Mouse (Mus musculus): ENCODE data around the gene Plxna1.

Gene Plxna1

DNA sequence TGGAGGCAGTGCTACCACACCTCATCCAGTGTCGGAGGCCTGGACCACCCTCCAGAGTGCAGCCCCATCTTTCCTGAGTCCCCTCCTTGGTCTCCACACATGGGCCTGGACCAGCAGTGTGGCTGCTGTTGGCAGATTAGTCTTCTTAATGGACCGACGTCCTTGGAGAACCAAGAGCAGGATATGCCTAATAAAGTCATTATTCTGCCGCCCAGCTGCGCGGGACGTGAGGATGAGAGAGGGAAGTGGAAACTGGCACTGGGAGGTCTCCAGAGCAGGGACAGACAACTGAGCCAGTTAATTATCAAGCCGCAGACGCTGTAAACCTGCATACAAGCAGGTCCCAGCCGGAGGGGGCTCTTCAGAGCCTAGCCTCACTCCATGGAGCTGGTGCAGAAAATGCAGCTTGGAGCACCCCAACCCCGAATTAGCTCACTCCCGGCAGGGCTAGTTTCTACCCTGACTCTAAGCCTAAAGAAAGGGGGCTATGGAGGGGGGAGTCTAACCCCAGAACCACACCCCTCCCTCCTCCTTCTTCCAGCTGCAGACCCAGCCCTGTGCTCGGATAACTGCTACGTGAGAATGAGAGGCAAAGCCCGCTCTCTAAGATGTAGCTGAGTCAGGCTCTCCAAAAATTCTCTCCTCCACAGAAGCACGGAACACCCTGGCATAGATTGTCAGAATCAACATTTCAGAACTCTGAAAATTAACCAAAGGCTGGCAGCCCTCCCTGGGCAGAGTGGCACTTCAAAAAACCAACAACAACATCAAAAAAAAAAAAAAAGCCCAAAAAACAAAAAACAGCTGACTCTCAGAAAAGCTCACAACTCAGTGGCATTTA lies 80.7 kb downstream of the Plxna1 start:
- DNase-seq (ENCODE audit: low read depth), result no peak

DNA sequence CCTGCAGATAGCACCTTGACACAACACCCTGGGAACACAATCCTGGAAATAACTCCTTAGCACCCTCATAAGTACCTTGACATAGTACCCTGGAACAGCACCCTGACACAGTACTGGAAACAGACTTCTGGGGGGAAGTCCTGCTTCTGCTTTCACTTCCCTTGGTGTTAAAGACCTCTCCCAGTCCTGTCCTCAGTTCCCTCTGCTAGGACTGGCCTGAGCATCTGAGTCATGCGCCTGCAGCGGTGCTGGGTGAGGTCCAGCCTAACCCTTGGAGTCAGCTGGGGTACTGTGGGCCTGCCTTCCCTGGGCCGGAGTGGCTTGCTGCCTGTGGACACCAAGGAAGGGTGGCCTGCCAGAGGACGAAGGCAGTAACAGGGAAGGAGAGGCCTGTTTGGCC lies 81.9 kb downstream of the Plxna1 start:
- DNase-seq (ENCODE audit: low read depth), result no peak

DNA sequence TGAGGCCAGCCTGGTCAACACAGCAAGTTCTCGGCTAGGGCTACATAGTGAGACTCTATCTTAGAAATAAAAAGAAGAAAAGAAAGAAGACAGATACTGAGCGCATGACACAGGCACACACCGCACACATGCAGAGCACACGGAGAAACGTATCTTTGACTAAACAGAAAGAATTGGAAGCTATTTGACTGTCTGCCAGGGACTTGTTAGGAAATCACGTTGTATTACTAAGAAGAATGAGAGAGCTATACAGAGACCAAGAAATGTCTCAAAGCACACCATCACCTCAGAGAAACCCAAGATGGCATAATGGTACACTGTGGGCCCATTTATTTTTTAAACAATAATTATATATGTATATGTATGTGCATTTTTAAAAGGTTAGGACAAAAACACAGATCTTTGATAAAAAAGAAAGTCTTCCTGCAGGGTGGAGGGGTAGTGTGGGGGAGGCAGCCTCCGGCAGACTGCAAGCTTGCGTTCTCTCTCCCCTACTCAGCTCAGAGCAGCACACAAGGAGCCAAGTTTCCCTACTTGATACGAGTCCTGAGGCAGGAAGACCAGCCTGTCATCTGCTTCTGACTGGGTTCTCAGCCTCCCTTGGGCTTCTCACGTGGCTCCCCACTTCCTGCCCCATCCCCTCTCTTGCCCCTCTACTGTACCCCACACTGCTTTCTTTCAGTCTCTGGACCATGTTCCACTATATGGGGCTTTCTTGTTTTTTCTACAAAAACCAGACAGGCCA lies 90.5 kb downstream of the Plxna1 start:
- no peak for DNase-seq (ENCODE audit: low read depth)

DNA sequence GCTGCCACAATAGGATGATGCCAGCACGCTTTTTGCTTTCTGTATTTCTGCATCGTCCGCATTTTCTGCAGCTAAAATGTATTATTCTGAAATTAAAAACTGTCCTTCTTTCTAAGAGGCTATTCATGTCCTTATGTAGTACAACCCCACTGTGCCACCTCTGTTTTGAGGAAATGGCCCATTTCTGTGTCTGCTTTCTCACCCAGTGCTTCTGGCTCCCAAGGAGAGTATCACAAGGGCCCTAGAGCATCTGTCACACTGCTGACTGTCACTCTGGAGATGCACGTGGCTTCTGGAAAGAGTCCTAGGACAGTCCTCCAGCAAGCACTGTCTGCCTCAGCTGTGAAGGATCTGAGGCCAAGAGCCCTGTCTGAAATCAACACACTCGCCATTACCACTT lies 95.2 kb downstream of the Plxna1 start:
- no peak for DNase-seq (ENCODE audit: low read depth)
